Mouse (Mus musculus): ENCODE results near the gene Bdnf.

The Bdnf gene

GRCm38 (mm10) chr2:109776374-109776773, 101.9 kb downstream of the Bdnf start:
- no peak for DNase-seq (ENCODE audit: extremely low read depth, insufficient read length, low spot score)

Measured in 3134 (cell line).